Mouse (Mus musculus): ENCODE measurements around the gene Taf4.

Gene Taf4

DNA sequence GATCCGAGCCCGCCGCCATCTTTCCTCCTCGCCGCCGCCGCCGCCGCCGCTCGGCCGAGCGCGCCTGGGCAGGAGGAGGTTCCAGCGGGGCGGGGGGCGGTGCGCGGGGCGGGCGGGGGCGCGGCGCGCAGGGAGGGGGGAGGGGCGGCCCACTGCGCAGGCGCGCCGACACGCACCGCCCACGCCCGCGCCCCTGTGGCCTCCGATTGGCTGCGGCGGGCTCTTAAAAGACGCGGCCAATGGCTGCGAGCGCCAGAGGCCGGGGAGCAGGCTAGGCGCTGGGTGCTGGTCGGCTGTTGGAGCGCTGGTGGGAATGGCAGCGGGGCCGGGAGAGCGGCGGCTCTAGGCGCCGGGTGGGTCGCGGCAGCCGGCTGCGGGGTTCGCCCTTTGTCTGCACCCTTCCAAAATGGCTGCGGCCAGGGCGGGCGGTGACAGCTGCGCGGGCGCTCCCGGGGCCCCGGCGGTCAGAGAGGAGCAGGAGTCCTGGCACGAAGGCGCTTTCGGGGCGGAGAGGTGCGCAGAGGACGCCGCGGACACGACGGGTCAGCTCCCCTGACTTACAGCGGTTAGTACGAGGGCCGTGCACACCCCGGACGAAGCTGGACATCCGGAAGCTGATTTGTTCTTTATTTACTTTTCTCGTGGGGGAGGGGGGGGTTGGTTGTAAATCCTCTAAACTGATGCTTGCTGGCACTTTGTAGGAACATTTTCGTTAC is at the start of gene Taf4:
Gene Taf4, minus strand, starts transcription at position 19 of the 716 bp plus-strand sequence.
- DNase-seq = peak; percentile 92 to 93

DNA sequence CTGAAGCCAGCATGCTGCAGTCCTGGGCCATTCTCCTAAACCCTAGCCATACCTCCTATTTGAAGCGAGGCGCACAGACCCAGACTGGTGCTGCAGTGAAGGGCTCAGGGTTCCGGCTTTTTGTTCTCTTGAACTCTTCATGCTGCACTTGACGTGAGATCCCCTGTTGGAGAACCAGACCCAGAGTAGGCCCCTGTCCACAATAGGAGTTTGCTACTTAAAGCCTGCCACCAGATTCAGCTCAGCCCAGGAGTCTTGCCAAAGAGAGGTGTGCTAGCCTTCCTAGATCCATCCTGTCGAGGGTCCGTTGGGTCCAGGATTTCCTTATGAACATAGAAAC is 49.4 kb upstream of the Taf4 start:
- no peak for DNase-seq

DNA sequence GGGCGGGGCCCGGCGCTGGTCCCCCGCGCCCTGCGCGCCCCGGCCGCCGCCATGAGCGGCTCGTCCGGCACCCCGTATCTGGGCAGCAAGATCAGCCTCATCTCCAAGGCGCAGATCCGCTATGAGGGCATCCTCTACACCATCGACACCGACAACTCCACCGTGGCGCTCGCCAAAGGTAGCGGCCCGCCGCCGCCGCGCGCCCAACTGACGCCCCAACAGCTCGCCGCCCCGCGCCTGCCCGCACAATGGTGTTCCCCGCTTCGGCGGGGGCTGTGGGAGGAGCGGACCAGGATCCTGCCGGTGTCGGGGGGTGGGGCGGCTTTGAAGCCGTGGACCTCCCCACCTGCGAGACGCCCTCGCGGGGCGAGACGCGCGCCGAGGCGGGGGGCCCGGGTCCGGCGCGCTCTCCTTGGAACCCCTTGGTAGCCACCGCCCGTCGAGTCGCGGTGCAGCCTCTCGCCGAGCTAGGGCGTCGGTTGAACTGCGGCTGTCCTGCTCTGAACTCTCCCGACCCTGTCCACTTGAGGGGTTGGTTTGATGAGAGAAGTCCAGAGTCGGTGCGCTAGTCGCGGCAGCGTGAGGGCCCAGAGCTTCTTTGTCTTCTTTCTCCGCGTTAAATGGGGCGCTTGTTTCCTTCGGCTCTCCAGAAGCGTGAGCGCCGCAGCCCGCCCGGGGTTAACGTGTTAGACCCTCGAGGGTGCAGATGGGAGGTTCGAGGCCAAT is 48.9 kb upstream of the Taf4 start:
- DNase-seq = peak in 1 of 2 experiments; percentile 58

DNA sequence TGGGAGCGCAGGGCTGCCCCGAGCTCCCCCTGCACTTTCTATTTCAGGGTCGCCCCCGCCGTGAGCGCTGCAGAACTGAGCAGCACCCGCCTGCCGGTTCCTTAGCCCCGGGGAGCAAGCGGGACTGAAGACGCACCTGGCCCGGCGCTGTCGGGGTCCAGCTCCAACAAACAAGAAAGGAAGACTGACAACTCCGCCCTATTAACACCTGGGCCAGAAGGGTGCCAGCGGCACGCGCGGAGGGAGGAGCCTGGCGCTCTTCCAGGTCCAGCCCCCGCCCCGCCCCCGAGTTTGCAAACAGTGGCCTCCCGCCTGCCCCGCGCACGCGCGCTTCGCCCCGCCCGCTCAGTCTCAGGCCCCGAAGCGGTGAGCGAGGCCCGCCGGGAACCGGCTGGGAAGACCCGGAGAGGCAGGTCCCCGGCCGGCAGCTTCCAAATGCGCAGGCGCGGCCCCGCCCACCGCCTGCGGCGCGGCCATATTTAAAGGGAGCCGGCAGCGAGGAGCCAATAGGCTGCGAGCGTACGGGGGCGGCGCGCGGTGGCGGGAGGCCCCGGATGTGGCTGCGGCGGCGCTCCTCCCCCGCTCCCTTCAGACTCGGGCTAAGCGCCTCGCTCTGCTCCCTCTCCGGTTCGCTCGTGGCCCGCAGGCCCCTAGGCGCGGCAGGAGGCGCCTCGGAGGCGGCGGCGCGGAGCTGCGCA is 48.1 kb upstream of the Taf4 start, which contains the start of gene Lsm14b:
Gene Lsm14b, plus strand, starts transcription at position 587 of the 698 bp plus-strand sequence.
- peak; percentile 99 to 100 for DNase-seq

DNA sequence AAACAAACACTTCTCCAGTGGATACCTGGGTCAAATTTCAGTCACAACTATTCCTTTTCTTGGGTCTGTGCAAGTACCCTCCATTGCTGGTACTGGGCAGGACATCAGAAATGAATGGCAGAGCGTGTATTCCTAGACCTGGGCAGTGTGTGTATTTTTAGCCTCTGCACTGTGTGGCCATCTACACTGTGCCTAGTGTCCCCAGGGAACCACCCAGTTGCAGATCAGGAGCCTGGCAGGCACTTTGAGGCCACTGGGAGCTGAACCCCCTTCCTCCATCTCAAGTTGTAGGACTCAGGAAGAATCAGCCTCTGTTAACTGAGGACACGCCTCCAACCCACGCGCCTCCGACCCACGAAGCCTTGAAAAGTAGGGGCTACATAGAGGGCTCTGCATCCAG is 46.3 kb upstream of the Taf4 start:
- no peak for DNase-seq

DNA sequence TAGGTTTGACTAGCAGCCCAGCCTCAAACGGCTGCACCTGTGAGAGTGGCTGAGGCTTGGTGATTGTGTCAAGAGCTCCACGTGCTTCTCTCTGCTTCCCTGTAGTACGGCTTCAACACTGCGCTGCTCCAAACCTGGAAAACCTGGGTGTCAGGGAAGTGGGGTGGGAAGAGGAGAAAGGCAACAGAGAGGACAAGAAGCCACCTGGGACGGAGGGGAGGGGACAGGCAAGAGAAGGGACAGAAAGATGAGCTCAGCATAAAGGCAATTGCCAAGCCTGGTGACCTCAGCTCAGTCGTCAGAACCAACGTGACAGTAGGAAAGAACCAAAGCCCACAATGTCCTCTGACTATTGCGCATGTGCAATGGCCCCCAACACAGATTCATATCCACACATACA is 44.5 kb upstream of the Taf4 start:
- DNase-seq = no peak

DNA sequence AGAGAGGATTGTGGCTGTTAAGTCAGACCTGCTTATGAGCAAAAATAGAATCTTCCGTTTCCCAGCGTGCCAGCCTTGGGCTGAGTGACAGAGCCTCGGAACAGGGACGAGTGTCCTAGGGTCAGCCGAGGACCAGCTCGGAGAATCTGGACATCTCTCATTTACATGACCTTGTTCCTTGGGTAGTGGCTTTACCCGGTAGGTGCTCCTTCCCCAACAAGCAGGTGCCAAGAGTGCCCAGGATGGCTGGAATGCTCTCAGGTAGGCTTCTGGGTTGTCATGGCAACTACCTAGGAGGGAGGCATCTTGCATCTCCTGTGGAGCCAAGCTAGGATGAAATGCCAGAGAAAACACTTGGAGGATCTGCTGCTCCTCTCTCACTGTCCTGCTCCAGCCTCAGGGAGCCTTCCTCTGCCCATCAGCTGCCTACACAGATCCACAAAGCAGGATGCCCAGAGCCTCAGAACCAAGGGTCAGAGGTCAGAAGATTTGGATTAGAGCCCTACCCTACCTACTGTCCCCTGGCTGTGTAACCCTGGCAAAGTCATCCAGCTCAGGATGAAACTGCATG is 43.7 kb upstream of the Taf4 start:
- DNase-seq = no peak

DNA sequence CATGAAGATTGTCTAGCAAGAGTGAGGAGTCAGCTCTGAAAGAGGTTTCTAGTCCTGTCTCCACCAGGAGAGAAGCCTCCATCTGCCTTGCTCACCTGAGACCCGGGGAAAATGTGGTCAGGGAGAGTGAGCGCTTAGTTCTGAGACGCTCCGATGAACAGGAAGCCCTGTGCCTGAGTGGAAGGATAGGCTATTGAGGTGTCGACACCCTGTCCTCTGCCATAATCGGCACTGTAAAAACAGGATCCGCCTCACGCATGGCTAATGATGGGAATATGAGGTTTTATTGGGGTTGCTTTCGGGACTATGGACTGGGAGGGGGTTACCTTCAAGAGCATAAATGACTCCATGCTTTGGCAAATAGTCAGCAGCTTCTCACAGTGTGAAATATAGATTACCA is 42.1 kb upstream of the Taf4 start:
- no peak for DNase-seq

DNA sequence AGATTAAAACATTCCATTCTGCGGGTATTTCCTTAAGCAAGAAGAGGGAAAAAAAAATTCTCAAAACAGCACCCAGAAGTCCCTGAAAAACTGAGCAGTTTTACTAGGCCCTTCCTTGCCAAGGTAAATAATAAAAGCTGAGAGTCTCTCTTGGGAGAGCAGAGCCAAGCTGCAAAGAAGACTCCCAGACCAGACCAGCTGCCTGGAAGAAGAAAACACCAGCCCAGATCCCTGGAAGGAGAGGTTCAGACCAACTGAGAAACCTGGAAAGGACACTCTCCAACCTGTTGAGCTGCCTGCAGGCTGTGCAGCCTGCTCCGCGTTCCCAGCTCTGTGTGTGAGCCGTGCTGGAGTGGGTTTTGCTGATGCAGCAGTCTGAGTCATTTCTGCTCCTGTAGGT is 41.2 kb upstream of the Taf4 start:
- DNase-seq = no peak

DNA sequence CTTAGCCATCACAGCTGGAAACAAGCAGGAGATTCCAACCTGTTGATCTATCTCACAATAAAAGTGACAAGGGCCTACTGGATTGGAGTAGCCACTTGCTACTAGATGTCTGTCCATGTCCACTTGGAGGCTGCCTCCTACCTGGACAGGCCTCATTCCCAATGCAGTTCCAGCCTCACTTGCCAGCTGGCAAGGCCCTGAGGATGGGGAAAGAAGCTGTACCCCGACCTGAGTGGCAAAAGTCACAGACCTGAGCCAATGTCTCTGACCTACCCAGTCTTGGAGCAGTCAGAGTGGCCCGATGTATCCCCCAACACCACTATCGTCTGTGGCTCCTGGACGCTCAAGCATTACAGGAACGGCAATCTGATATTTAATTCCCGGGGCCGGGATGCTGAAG is 37.2 kb upstream of the Taf4 start:
- DNase-seq = no peak

DNA sequence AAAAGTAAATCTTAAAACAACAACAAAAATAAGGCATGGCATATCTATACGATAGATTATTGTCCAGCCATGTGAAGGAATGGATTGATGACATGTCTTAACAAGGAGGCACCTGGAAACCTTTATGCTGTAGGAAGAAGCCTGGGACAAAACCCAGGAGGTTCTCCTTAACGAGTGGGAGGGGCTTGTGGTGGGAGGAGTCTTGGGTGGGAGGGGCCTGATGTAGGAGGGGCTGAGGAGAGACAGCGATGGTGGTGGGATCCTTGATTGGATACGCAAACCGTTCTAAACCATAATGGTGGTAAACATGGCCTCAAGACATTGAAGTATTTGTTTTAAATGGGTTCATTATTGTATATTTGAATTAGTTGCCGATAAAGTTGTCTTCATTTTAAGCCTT is 34.9 kb upstream of the Taf4 start:
- DNase-seq = no peak

DNA sequence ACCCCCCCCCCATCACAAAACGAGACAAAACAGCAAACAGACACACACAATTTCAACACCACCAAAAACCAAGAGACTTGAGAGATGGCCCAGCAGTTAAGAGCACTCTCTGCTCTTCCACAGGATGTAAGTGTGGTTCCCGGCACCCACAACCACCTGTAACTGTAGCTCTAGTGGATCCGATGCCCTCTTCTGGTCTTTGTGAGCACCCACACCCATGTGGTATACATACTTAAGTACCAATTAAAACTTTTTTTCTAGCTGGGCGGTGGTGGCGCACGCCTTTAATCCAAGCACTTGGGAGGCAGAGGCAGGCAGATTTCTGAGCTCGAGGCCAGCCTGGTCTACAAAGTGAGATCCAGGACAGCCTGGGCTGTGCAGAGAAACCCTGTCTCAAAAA is 34.2 kb upstream of the Taf4 start:
- no peak for DNase-seq

DNA sequence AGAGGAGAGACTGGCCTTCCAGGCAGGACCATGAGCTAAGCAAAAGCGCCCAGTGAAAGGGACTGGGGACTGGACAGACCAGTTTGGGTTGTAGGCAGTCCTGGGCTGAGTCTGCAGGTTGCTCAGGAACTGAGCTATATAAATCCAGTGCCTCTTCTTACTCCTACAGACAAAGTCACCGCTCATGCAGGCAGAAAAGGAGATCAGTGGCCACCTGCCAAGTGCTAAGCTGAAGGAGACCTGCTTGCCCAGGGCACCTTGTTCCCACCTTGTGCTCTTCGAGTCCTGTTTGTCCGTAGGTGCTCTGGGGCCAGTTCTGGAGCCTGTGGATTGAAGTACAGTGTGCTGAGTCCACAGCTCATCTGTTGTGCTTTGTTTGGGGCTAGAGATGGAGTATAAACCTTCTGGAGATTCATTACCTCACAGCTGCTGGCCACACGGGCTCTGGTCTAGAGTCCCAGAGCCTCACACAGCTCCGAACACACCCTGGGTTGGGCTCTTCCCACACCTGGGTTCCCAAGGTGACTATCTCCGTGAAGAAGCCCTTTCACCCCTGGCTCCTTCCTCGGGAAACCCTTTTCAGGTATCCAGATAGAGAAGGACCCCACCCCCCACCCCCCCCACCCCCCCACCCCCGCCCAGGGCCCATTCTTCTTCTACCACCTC is 30.0 kb upstream of the Taf4 start:
- DNase-seq = no peak

DNA sequence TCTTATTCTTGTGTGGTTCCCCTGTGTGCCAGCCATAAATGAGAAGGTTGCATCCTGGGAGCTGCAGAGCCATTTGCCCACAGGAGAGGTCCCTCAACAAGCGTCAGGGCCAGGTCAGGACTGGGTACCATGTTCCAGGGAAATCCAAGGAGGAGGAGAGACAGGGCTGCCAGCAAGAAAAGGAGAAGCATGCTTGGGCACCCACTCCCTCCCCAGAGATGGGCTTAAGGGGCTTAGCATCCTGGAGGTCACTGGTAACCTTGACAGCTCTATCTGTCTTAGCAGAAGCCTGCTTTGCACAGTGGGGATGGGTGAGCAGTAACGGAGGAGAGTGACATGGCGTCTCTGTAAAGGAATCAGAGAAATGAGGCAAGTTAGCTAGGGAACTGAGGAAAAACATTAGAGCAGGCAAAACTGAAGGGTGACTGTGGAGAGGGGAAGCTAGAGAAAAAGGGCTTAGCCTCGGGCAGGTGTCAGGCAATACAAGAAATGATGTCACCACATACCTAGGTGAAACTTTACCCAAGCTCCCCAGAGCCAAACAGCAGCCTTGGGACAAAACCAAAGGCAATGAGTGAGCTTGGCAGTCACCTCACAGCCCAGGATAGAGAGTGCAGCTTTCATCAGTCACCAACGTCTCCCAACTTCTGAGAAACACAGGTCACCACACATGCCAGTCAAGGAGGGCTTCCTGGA is 29.4 kb upstream of the Taf4 start:
- DNase-seq = no peak

DNA sequence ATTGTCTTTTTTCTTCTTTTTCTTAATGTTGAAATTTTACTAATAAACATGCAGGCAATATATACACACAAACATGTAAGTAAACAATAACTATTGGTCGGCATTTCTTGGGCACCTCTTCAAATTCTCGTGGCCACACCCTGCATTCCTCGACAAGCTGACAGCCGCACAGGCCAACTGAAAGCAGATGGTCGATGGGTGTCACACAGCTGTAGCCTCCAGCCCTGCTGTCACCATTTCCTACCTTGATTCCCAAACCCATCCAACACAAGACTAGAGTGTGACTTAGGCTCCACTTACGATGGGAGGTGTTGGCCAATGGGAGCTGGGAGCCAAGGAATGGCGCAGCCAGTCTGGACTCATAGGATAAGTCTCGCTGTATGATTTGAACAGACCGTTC is 25.2 kb upstream of the Taf4 start:
- DNase-seq = no peak

DNA sequence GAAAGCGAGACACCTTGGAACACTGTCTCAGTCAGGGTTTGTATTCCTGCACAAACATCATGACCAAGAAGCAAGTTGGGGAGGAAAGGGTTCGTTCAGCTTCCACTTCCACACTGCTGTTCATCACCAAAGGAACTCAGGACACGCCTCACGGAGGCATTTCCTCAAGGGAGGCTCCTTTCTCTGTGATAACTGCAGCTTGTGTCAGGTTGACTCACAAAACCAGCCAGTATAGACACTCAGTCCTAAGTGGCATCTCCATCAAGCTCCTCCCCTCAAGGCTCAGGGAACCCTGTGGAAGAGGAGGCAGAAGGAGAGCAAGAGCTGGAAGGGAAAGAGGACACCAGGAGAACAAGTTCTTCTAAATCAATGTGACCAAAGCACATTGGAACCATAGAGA is 22.0 kb upstream of the Taf4 start:
- DNase-seq = no peak

DNA sequence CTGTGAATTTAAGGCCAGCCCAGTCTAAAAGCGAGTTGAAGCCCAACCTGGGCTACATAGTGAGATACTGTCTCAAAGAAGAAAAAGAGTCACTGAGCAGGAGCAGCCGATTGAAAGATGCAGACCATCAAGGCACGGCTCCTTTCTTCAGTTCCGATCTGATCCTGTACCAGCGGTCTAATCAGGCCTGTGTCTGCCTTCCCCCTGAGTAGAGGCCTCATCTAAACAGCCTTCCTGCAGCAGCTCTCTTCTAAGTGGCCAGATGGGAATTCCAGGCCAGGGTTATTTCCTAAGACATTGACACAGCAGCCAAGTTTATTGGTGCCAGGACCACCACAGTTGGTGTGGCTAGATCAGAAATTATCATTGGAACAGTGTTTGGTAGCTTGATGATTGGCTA is 16.6 kb upstream of the Taf4 start:
- no peak for DNase-seq

DNA sequence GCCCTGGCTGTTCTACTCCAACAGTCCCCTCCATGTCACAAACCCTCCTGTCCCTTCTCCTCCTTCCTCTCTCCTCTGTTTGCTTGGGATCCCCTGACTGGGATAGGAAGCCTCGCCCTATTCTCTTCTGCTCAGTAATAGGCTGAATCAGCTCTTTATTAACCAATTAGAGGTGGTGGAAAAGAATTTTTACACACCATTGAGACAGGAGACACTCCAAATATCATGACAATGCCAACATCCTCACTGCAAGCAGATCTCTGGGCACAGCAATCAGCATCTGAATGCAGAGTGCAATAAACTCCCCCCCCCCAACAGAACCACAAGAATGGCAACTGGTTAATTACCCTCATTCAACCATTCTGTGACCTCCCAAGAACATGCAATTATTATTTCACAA is 12.7 kb upstream of the Taf4 start:
- no peak for DNase-seq

DNA sequence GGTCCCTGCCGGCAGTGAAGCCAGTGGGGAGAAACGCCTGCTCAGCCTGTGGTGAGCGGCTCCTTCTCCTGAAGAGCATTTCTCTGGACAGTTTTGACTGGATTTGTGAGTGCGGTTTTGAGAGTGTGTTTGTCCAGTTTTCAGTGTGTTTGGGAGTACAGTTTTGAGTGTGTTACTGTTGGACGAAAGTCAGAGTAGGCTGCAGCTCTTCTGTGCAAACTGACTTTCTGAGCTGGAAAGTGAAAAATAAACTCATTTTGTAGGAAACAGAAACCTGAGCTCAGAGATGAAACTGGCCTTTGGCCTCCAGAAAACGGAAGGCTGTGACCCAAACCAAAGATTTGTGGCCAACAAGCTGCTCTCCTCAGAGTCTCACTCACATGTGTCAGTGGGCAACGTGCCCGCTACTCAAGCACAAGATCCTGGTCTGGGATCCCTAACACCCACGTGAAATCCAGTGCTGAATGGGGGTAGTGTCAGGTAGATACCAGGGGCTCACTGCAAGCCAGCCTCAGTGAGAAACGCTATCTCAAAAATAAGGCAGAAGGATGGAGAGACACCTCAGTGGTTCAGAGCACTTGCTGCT is 10.1 kb upstream of the Taf4 start:
- DNase-seq = no peak

DNA sequence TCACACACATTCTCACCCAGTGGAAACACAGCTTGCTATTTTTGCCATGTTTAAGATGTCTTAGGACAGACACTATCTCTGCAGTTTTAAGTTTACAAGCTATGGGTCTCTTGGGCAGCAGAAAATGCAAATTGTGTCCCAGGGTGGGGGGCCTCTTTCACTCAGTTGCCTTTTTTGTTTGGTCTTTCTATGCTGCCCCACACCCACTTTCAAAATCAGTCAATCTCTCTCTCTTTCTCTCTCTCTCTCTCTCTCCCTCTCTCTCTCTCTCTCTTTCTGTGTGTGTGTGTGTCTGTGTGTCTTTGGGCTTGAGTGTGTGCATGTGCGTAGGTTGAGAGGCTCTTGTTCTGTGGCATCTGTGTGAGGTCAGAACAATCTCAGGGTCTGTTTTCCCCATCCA is 9.2 kb upstream of the Taf4 start:
- no peak for DNase-seq

DNA sequence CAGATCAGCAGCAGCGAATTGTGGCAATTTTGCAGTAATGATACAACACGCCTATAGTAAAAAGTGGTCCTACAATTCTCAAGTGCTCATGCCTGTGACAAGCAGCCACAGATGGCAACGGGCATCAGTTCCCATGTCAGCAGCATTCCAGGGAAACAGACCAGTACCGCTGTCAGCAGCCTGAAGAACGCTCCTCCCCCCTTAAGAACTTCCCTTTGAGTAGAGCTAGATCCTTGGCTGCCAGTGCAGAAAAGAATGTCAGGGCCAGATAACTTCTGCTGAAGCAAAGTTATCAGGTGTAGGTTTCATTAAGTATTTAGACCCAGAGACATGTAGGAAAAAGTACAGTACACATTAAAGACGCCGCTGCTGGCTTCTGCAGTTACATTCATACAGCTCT is 8.4 kb upstream of the Taf4 start:
- no peak for DNase-seq

DNA sequence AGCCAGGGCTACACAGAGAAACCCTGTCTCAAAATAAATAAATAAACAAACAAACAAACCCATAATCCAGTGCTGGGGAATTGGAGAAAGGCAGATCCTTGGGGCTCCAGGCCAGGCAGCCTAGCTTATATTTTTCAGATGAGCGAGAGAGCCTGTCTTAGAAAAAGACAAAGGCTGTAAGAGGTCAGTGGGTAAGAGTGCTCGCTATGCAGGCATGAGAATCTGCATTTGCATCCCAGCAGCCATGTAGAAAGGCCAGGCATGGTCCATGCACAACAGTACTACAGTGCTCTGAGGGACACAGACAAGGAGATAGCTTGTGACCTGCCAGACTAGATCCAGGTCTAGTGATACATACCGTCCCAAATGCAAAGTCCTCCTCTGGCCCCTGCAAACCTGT is 6.3 kb upstream of the Taf4 start:
- no peak for DNase-seq
